Mouse (Mus musculus): ENCODE results near the gene Slc16a13. TPM values are rescaled to one million over a fixed set of nuclear protein-coding genes. Genes with fewer than 3 reads are reported as not detected.
"Not testable (repeated sequence)": the region's sequence is repeated elsewhere in the genome, so short reads cannot be mapped to it uniquely, and the experiment has no call there.

Gene Slc16a13
- polyA plus RNA-seq, 1 experiment from 2014 or later = 9.1 TPM

GRCm38 (mm10) chr11:70178756-70179155 is 42.1 kb downstream of the Slc16a13 start:
- H3K27me3 ChIP-seq (replicated peaks; ENCODE audit: control insufficient read depth, insufficient read depth, low read length) = no peaks in the 10 kb centered on the region
- no peak overlapping the region for H3K4me3 ChIP-seq (ENCODE audit: low read depth, low read length)
- ATAC-seq (replicated peaks; ENCODE audit: low FRiP score) (no peak), DNase-seq (ENCODE audit: low spot score) (no peak)
- H3K4me1 ChIP-seq (replicated peaks; ENCODE audit: control insufficient read depth, insufficient read depth, low read length) = no peaks in the 10 kb centered on the region
- 68% methylated on average over 11 of the region's 11 CpGs for WGBS
- H3K9ac ChIP-seq (ENCODE audit: low read depth, low read length) = no peak overlapping the region
- no peak overlapping the region for H3K27ac ChIP-seq (ENCODE audit: low read depth, low read length)
- H3K9me3 ChIP-seq (ENCODE audit: control insufficient read depth, low read length) = no peaks in the 10 kb centered on the region
- no peaks in the 10 kb centered on the region for H3K36me3 ChIP-seq (ENCODE audit: control insufficient read depth, insufficient read depth, low read length)
- H3K4me2 ChIP-seq = no peak overlapping the region

- H3K27me3 ChIP-seq (replicated peaks; ENCODE audit: control insufficient read depth, insufficient read depth, low read length) = no peaks in the 10 kb centered on the region
- no peak overlapping the region for H3K4me2 ChIP-seq
- H3K9ac ChIP-seq (ENCODE audit: low read depth, low read length) = no peak overlapping the region
- DNase-seq (ENCODE audit: low spot score) (no peak), ATAC-seq (replicated peaks; ENCODE audit: low FRiP score) (no peak)
- no peak overlapping the region for H3K4me3 ChIP-seq (ENCODE audit: low read depth, low read length)
- WGBS = 79% methylated on average over 11 of the region's 11 CpGs
- no peak overlapping the region for H3K27ac ChIP-seq (ENCODE audit: low read depth, low read length)
- H3K4me1 ChIP-seq (replicated peaks; ENCODE audit: control insufficient read depth, insufficient read depth, low read length) = no peaks in the 10 kb centered on the region
- H3K36me3 ChIP-seq (ENCODE audit: control insufficient read depth, insufficient read depth, low read length) = no peaks in the 10 kb centered on the region
- no peaks in the 10 kb centered on the region for H3K9me3 ChIP-seq (ENCODE audit: control insufficient read depth, low read length)
These were observed 42.6 kb downstream of the Slc16a13 start for GRCm38 (mm10) chr11:70178311-70178710.

GRCm38 (mm10) chr11:70177647-70178046 is 43.2 kb downstream of the Slc16a13 start:
- H3K27ac ChIP-seq (ENCODE audit: low read depth, low read length) = no peak overlapping the region
- no peaks in the 10 kb centered on the region for H3K4me1 ChIP-seq (replicated peaks; ENCODE audit: control insufficient read depth, insufficient read depth, low read length)
- H3K9ac ChIP-seq (ENCODE audit: low read depth, low read length) = no peak overlapping the region
- no peaks in the 10 kb centered on the region for H3K9me3 ChIP-seq (ENCODE audit: control insufficient read depth, low read length)
- no peaks in the 10 kb centered on the region for H3K36me3 ChIP-seq (ENCODE audit: control insufficient read depth, insufficient read depth, low read length)
- WGBS = 68% methylated on average over 8 of the region's 8 CpGs
- no peaks in the 10 kb centered on the region for H3K27me3 ChIP-seq (replicated peaks; ENCODE audit: control insufficient read depth, insufficient read depth, low read length)
- H3K4me2 ChIP-seq = no peak overlapping the region
- ATAC-seq (replicated peaks; ENCODE audit: low FRiP score) (no peak), DNase-seq (ENCODE audit: low spot score) (no peak)
- H3K4me3 ChIP-seq (ENCODE audit: low read depth, low read length) = no peak overlapping the region

- no peaks in the 10 kb centered on the region for H3K9me3 ChIP-seq (ENCODE audit: control insufficient read depth, low read length)
- H3K4me3 ChIP-seq (ENCODE audit: low read depth, low read length) = no peak overlapping the region
- no peak overlapping the region for H3K27ac ChIP-seq (ENCODE audit: low read depth, low read length)
- 82% methylated on average over 4 of the region's 4 CpGs for WGBS
- H3K4me1 ChIP-seq (replicated peaks; ENCODE audit: control insufficient read depth, insufficient read depth, low read length) = no peaks in the 10 kb centered on the region
- no peak overlapping the region for H3K9ac ChIP-seq (ENCODE audit: low read depth, low read length)
- no peak for ATAC-seq (replicated peaks; ENCODE audit: low FRiP score)
- H3K4me2 ChIP-seq = no peak overlapping the region
- H3K36me3 ChIP-seq (ENCODE audit: control insufficient read depth, insufficient read depth, low read length) = no peaks in the 10 kb centered on the region
- no peak for DNase-seq (ENCODE audit: low spot score)
- H3K27me3 ChIP-seq (replicated peaks; ENCODE audit: control insufficient read depth, insufficient read depth, low read length) = no peaks in the 10 kb centered on the region
These were observed 46.4 kb downstream of the Slc16a13 start for GRCm38 (mm10) chr11:70174491-70174890.

- no peak overlapping the region for H3K4me3 ChIP-seq (ENCODE audit: low read depth, low read length)
- ATAC-seq (replicated peaks; ENCODE audit: low FRiP score) (no peak), DNase-seq (ENCODE audit: low spot score) (no peak)
- no peak overlapping the region for H3K4me2 ChIP-seq
- H3K9me3 ChIP-seq (ENCODE audit: control insufficient read depth, low read length) = no peaks in the 10 kb centered on the region
- WGBS = 55% methylated on average over 5 of the region's 5 CpGs
- no peaks in the 10 kb centered on the region for H3K36me3 ChIP-seq (ENCODE audit: control insufficient read depth, insufficient read depth, low read length)
- no peaks in the 10 kb centered on the region for H3K4me1 ChIP-seq (replicated peaks; ENCODE audit: control insufficient read depth, insufficient read depth, low read length)
- no peaks in the 10 kb centered on the region for H3K27me3 ChIP-seq (replicated peaks; ENCODE audit: control insufficient read depth, insufficient read depth, low read length)
- H3K27ac ChIP-seq (ENCODE audit: low read depth, low read length) = no peak overlapping the region
- no peak overlapping the region for H3K9ac ChIP-seq (ENCODE audit: low read depth, low read length)
These were observed 48.6 kb downstream of the Slc16a13 start for GRCm38 (mm10) chr11:70172298-70172697.

- Histone ChIP-seq H3K4me1 (replicated peaks; ENCODE audit: control insufficient read depth, insufficient read depth, low read length) (no peaks in the 10 kb centered on the region), H3K36me3 (ENCODE audit: control insufficient read depth, insufficient read depth, low read length) (no peaks in the 10 kb centered on the region), H3K9ac (ENCODE audit: low read depth, low read length) (no peak overlapping the region), H3K9me3 (ENCODE audit: control insufficient read depth, low read length) (no peaks in the 10 kb centered on the region), H3K27me3 (replicated peaks; ENCODE audit: control insufficient read depth, insufficient read depth, low read length) (no peaks in the 10 kb centered on the region), H3K4me3 (ENCODE audit: low read depth, low read length) (no peak overlapping the region), H3K4me2 (no peak overlapping the region), H3K27ac (ENCODE audit: low read depth, low read length) (no peak overlapping the region)
- DNase-seq (ENCODE audit: low spot score) = no peak
- ATAC-seq (replicated peaks; ENCODE audit: low FRiP score) = no peak
- WGBS = 41% methylated on average over 3 of the region's 3 CpGs
These were observed 49.0 kb downstream of the Slc16a13 start for GRCm38 (mm10) chr11:70171847-70172246.

- WGBS = 75% methylated on average over 7 of the region's 7 CpGs
- H3K4me3 ChIP-seq (ENCODE audit: low read depth, low read length) = no peak overlapping the region
- no peak for DNase-seq (ENCODE audit: low spot score)
- ATAC-seq (replicated peaks; ENCODE audit: low FRiP score) = no peak
- H3K4me2 ChIP-seq = no peak overlapping the region
- no peaks in the 10 kb centered on the region for H3K27me3 ChIP-seq (replicated peaks; ENCODE audit: control insufficient read depth, insufficient read depth, low read length)
- H3K4me1 ChIP-seq (replicated peaks; ENCODE audit: control insufficient read depth, insufficient read depth, low read length) = no peaks in the 10 kb centered on the region
- no peak overlapping the region for H3K9ac ChIP-seq (ENCODE audit: low read depth, low read length)
- no peak overlapping the region for H3K27ac ChIP-seq (ENCODE audit: low read depth, low read length)
- no peaks in the 10 kb centered on the region for H3K36me3 ChIP-seq (ENCODE audit: control insufficient read depth, insufficient read depth, low read length)
- no peaks in the 10 kb centered on the region for H3K9me3 ChIP-seq (ENCODE audit: control insufficient read depth, low read length)
These were observed 49.7 kb downstream of the Slc16a13 start for GRCm38 (mm10) chr11:70171181-70171580.

- DNase-seq (ENCODE audit: low spot score) (no peak), ATAC-seq (replicated peaks; ENCODE audit: low FRiP score) (no peak)
- Histone ChIP-seq H3K4me1 (replicated peaks; ENCODE audit: control insufficient read depth, insufficient read depth, low read length) (no peaks in the 10 kb centered on the region), H3K27me3 (replicated peaks; ENCODE audit: control insufficient read depth, insufficient read depth, low read length) (no peaks in the 10 kb centered on the region), H3K9me3 (ENCODE audit: control insufficient read depth, low read length) (no peaks in the 10 kb centered on the region), H3K4me3 (ENCODE audit: low read depth, low read length) (no peak overlapping the region), H3K36me3 (ENCODE audit: control insufficient read depth, insufficient read depth, low read length) (no peaks in the 10 kb centered on the region), H3K9ac (ENCODE audit: low read depth, low read length) (no peak overlapping the region), H3K4me2 (no peak overlapping the region), H3K27ac (ENCODE audit: low read depth, low read length) (no peak overlapping the region)
- WGBS = 75% methylated on average over 7 of the region's 7 CpGs
These were observed 50.6 kb downstream of the Slc16a13 start for GRCm38 (mm10) chr11:70170291-70170690.

GRCm38 (mm10) chr11:70169471-70169870 is 51.4 kb downstream of the Slc16a13 start:
- not testable (repeated sequence) for DNase-seq (ENCODE audit: low spot score); H3K4me3 ChIP-seq (ENCODE audit: low read depth, low read length); H3K9me3 ChIP-seq (ENCODE audit: control insufficient read depth, low read length); ATAC-seq (replicated peaks; ENCODE audit: low FRiP score); H3K4me1 ChIP-seq (replicated peaks; ENCODE audit: control insufficient read depth, insufficient read depth, low read length); H3K9ac ChIP-seq (ENCODE audit: low read depth, low read length); H3K4me2 ChIP-seq; H3K36me3 ChIP-seq (ENCODE audit: control insufficient read depth, insufficient read depth, low read length); H3K27ac ChIP-seq (ENCODE audit: low read depth, low read length); H3K27me3 ChIP-seq (replicated peaks; ENCODE audit: control insufficient read depth, insufficient read depth, low read length)
- WGBS = 86% methylated on average over 7 of the region's 7 CpGs
